Mouse (Mus musculus) frontal cortex, adult 2 months (tissue): Measurements from ENCODE around the gene Pik3c2a. TPM values are rescaled to one million over a fixed set of nuclear protein-coding genes. Genes with fewer than 3 reads are reported as not detected.

ENCODE experiments used
- DNase-seq, 2 experiments: peaks; one replicate each; pipeline ENCODE4 v3.0.0; 2022; ENCODE audit warnings: low spot score in 1 of 2; ENCODE audit errors: extremely low spot score in 1 of 2
- polyA plus RNA-seq: library from polyadenylated mRNA; depleted of rRNA; stranded (reverse); fragments of >200 nt; gene quantifications from 2 replicates; pipeline ENCODE4 v1.2.3, GENCODE M21; 2012; rRNA removed

Pik3c2a gene
- polyA plus RNA-seq, 1 experiment: 16.9 TPM

- no peak for DNase-seq
These were observed 141.5 kb downstream of the Pik3c2a start for GRCm38 (mm10) chr7:116301661-116302311.

- no peak for DNase-seq
These were observed 142.1 kb downstream of the Pik3c2a start for GRCm38 (mm10) chr7:116301144-116301543.

DNA sequence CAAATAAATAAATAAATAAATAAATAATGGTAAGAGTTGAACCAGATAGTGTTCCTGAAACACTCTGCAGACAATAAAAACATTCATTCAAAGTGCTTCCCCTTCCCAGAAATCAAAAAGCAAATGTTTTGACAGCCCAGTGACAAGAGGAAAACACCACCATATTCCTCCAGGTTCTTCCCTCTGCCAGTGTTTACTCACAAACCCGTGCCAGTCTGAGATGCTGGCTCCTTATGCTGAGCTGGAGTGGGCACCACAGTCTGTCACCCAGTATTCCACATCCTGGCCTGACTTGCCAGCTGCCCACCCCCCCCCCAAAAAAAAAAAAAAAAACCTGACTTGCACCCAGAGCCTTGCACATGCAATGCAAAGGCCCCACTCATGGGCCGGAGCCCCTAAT, 144.4 kb downstream of the Pik3c2a start:
- no peak for DNase-seq

DNA sequence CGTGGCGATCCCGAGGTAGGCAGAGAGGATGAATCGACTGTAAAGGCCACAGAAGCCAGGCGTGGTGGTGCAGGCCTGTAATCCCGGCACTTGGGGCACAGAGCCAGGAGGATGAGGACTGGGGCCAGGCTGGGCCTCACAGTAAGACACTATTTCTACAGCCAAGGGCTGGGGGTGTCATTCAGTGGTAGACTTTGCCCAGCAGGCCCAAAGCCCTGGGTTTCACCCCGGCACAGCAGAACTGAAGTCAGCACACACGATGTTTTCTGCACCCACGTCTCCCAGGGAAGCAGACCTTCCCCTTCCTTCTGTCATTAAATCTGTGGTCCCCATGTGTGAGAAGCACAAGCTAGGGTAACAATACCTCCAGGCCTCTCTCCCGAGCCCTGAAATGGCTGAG, 144.9 kb downstream of the Pik3c2a start:
- no peak for DNase-seq

DNA sequence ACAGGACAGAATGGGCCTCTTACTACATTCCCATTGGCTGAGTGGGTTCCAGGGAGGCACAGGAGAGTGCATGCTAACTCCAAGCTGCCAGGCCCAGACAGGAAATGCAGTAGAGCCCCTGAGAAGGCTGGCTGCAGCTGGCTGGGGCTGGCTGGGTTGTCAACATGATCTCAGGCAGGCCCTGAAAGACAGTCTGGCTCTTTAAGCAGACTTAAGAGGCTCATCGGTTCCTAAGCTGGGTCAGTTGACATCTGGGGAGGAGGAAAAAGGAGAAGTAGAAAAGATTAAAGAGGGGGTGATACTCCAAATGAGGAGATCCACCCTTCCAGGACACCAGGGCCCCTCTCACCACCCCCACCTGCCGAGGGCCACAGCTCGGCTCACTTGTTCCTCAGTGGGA, 148.3 kb downstream of the Pik3c2a start:
- no peak for DNase-seq

DNA sequence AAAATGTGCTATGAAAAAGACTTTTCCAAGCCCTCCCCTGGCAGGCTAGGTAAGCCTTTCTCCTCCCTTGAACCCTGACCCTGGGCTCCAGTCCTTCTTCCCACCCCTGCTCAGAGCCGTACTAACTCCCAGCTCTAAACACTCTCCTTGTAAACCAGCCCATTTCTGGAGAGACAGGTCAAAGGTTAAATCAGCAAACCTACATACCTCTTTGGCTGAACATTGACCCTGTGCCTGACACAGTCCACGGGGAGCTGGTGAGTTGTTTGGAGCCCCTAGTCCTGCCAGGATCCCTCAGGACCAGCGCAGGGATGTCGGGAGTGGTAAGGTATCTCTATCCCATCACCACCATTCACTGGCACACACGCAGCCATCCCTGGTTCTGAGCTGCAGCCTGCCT, 150.9 kb downstream of the Pik3c2a start:
- no peak for DNase-seq

GRCm38 (mm10) chr7:116290559-116290958, 152.7 kb downstream of the Pik3c2a start:
- DNase-seq: no peak

- no peak for DNase-seq
These were observed 154.3 kb downstream of the Pik3c2a start for GRCm38 (mm10) chr7:116288996-116289395.

GRCm38 (mm10) chr7:116287959-116288358, 155.3 kb downstream of the Pik3c2a start:
- DNase-seq: no peak

Other genes starting within 250 kb of the Pik3c2a start
- gene Plekha7, start 135.1 kb downstream of the Pik3c2a start, polyA plus RNA-seq: 23.9 and 28.3 TPM in 2 replicates
- gene Rps13, start 109.3 kb downstream of the Pik3c2a start, polyA plus RNA-seq: 443 and 539 TPM in 2 replicates
- 17.3 and 18.6 TPM in 2 replicates for gene Nucb2, start 60.9 kb upstream of the Pik3c2a start, polyA plus RNA-seq